Mouse (Mus musculus) heart, adult 8-10 months (tissue): Measurements from ENCODE around the gene Olfr812. TPM values are rescaled to one million over a fixed set of nuclear protein-coding genes. Genes with fewer than 3 reads are reported as not detected.
"Not testable (repeated sequence)": the region's sequence is repeated elsewhere in the genome, so short reads cannot be mapped to it uniquely, and the experiment has no call there.

Experiments
- DNase-seq: peaks from one replicate; pipeline ENCODE4 v3.0.0; 2022; ENCODE audit warnings: low spot score
- total RNA-seq, 4 experiments: library from RNA; stranded (reverse); gene quantifications; 2 replicates each; pipeline ENCODE4 v1.2.4; 2022

The Olfr812 gene
- total RNA-seq: not detected

DNA sequence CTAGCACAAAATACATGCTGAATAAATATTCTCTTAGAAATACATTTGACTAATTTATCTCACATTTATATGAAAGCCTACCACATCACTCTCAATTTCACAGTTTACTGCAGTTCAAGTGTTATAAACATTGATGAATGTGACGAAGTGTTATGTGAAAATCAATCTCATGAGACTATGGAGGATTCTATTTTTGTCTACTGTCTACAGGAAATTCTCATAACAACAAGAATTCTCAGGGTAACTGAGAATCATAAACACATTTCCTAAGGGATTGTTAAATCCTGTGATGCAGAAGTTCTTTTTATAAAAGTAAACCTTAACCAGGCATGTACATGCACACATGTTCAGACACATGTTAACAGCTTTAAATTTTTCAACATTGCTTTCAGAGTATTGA, at the start of gene Olfr812:
TSS of gene Olfr812 (minus strand) at position 101 of the 400 bp plus-strand sequence.
- DNase-seq: no peak

- DNase-seq: no peak
Measured at GRCm38 (mm10) chr10:129885934-129886333, 40.0 kb upstream of the Olfr812 start.

DNA sequence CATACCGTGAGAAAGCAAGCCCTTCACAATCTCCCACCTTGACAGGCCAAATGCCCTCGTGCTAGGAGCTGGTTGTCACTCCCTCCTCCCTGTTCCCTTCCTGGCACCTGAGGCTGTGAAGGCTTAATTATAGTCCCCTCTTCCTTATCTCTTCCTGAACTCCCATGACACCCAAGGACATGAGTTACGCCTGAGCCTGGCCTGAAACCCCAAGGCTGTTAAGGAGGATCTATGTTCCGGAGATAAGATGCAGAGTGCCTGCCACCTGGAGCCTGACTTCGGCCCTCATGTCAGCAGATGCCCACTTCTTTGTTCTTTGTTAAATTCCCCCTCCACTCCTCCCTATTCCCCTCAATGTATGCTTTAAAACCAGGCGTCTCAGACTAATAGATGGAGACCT, 39.6 kb upstream of the Olfr812 start:
- not testable (repeated sequence) for DNase-seq

GRCm38 (mm10) chr10:129879751-129880150, 33.9 kb upstream of the Olfr812 start, which contains the start of gene Olfr814:
Gene Olfr814, minus strand, starts transcription at chr10:129879851.
- not testable (repeated sequence) for DNase-seq

DNA sequence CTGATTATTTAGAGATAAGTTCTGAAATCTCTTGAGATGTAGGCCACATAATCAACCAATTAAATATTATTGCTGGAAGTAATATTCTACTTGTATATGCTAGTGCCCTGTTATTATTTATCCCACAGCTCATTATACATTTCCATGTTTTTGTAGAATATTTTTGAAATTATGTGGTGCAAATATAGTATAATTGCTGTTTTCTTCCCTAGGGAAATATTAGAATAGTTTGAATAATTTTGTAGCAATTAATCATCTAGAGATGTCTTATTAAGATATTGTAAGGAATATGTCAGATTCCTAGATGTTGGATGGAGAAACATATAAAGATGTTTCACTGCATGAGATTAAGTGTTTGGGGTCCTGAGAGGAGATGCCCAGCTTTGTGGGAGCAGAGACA, 9.2 kb upstream of the Olfr812 start, which contains the start of gene Olfr813:
TSS of gene Olfr813 (plus strand) at position 301 of the 400 bp plus-strand sequence.
- no peak for DNase-seq

DNA sequence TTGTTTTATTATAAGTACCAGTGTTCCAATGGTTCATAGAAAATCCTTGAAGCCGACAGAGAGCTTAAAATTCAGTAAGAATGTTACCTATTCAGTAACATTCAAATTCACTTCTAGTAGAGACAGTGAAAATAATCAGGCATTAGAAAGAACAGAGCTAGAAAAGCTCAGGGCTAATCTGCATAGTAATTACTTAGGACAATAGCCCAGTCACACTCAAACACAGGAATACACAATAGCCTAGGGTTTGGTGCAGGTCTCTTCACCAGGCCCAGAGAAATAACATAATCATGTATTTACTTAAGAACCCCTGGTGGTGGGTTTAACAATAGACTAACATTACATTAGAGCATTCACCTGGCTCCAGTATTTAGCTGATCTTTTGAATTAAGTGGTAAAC, 1.4 kb upstream of the Olfr812 start:
- no peak for DNase-seq

DNA sequence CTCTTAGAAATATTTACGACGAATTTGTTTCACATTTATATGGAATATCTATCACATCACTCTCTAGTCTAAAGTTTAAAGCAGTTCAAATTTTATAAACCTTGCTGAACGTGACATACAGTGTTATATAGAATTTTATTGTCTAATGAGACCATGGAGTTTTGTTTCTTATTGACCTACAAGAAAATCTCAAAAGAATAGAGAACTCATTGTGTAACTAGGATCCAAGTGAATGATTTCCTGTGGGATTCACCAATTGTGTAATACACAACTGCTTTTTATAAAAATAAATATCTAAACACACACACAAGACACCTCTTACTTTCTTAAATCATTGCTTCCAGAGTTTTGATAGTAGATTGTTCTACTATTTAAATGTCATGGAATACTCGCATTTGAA, 41.6 kb downstream of the Olfr812 start, which contains the start of gene Olfr811:
TSS of gene Olfr811 (minus strand) at position 101 of the 400 bp plus-strand sequence.
- DNase-seq: no peak

GRCm38 (mm10) chr10:129794817-129795216, 51.1 kb downstream of the Olfr812 start, which contains the start of gene Olfr810:
Gene Olfr810, minus strand, starts transcription at chr10:129794917.
- DNase-seq: no peak

Other genes starting within 250 kb of the Olfr812 start
- gene Olfr796, start 233.5 kb downstream of the Olfr812 start, total RNA-seq: not detected
- gene Olfr798, start 218.2 kb downstream of the Olfr812 start, total RNA-seq: not detected
- not detected for gene Olfr799, start 208.6 kb downstream of the Olfr812 start, total RNA-seq
- not detected for gene Olfr800, start 188.4 kb downstream of the Olfr812 start, total RNA-seq
- gene Olfr801, start 172.2 kb downstream of the Olfr812 start, total RNA-seq: not detected
- gene Olfr802, start 157.9 kb downstream of the Olfr812 start, total RNA-seq: not detected
- not detected for gene Olfr803, start 151.8 kb downstream of the Olfr812 start, total RNA-seq
- gene Olfr804, start 142.9 kb downstream of the Olfr812 start, total RNA-seq: not detected
- gene Olfr805, start 116.7 kb downstream of the Olfr812 start, total RNA-seq: not detected
- not detected for gene Olfr806, start 104.2 kb downstream of the Olfr812 start, total RNA-seq
- not detected for gene Olfr807, start 88.3 kb downstream of the Olfr812 start, total RNA-seq
- gene Olfr808, start 80.6 kb downstream of the Olfr812 start, total RNA-seq: not detected
- not detected for gene Olfr809, start 71.5 kb downstream of the Olfr812 start, total RNA-seq
- not detected for gene Olfr810, start 51.2 kb downstream of the Olfr812 start, total RNA-seq
- not detected for gene Olfr811, start 41.7 kb downstream of the Olfr812 start, total RNA-seq
- not detected for gene Olfr813, start 9.3 kb upstream of the Olfr812 start, total RNA-seq
- not detected for gene Olfr814, start 33.8 kb upstream of the Olfr812 start, total RNA-seq
- not detected for gene Olfr815, start 59.8 kb upstream of the Olfr812 start, total RNA-seq
- not detected for gene Olfr816, start 69.5 kb upstream of the Olfr812 start, total RNA-seq
- gene Olfr818, start 103.0 kb upstream of the Olfr812 start, total RNA-seq: not detected
- gene Olfr819, start 121.2 kb upstream of the Olfr812 start, total RNA-seq: not detected
- gene Olfr247, start 130.0 kb upstream of the Olfr812 start, total RNA-seq: not detected
- not detected for gene Gm10310, start 139.0 kb upstream of the Olfr812 start, total RNA-seq
- not detected for gene Olfr820, start 166.5 kb upstream of the Olfr812 start, total RNA-seq
- gene Olfr821, start 184.3 kb upstream of the Olfr812 start, total RNA-seq: not detected
- not detected for gene Olfr822, start 225.1 kb upstream of the Olfr812 start, total RNA-seq